Mouse (Mus musculus) heart, adult 2 months (tissue): ENCODE data around the gene Nrxn3. TPM values are rescaled to one million over a fixed set of nuclear protein-coding genes. Genes with fewer than 3 reads are reported as not detected.

Experiments used
- DNase-seq, 2 experiments: peaks; one replicate each; pipeline ENCODE4 v3.0.0; 2021
- H3K27ac ChIP-seq: fragments of 200-600 bp; 2 replicates; pipeline ENCODE4 v1.8.1; 2022
- H3K27me3 ChIP-seq: fragments of 200-500 bp; 2 replicates; pipeline ENCODE4 v1.6.1; 2012; ENCODE audit warnings: mild to moderate bottlenecking, low read length, inconsistent platforms, mixed read lengths; ENCODE audit not compliant: control insufficient read depth, insufficient read depth
- H3K36me3 ChIP-seq: fragments of 200-500 bp; 2 replicates; pipeline ENCODE4 v1.6.1; 2012; ENCODE audit warnings: low read length, inconsistent platforms; ENCODE audit not compliant: control insufficient read depth, insufficient read depth
- H3K4me1 ChIP-seq: fragments of 200-500 bp; 2 replicates; pipeline ENCODE4 v1.6.1; 2011; ENCODE audit warnings: low read length; ENCODE audit not compliant: control insufficient read depth, insufficient read depth
- H3K4me3 ChIP-seq: fragments of 200-600 bp; 2 replicates; pipeline ENCODE4 v1.8.1; 2022
- H3K79me2 ChIP-seq: fragments of 200-500 bp; replicated peaks from 2 replicates; pipeline ENCODE4 v1.6.1; 2012; ENCODE audit warnings: mild to moderate bottlenecking, inconsistent platforms, low read length, moderate library complexity, mixed read lengths; ENCODE audit not compliant: control insufficient read depth, insufficient read depth
- H3K9ac ChIP-seq: fragments of 200-500 bp; 2 replicates; pipeline ENCODE4 v1.6.1; 2012; ENCODE audit warnings: low read depth, mild to moderate bottlenecking, control low read depth, inconsistent platforms, low read length, mixed read lengths
- CTCF ChIP-seq: fragments of 200-600 bp; IDR thresholded peaks from 2 replicates; pipeline ENCODE4 v1.8.1; 2022; ENCODE audit warnings: antibody characterized with exemption, mild to moderate bottlenecking, moderate library complexity
- EP300 ChIP-seq: fragments of 200-500 bp; IDR thresholded peaks from 2 replicates; pipeline ENCODE4 v1.6.1; 2011; ENCODE audit warnings: low read depth, low read length, control low read depth; ENCODE audit not compliant: insufficient read depth
- POLR2A ChIP-seq: fragments of 200-500 bp; IDR thresholded peaks from 2 replicates; pipeline ENCODE4 v1.6.1; 2011; ENCODE audit warnings: mild to moderate bottlenecking, low read depth, low read length, control low read depth; ENCODE audit not compliant: insufficient read depth
- WGBS: fragments of 180-500 bp; shearing (Covaris S2); methylation state at CpG from one replicate; pipeline ENCODE4 v1.1.7; 2018; 5-methylcytosine and 5-hydroxymethylcytosine counted together
- intact Hi-C: fragments of 180-260 bp; cut with DNase I; formaldehyde crosslinking; loops from one replicate; pipeline ENCODE4 v1.15.1; 2025
- polyA plus RNA-seq: library from polyadenylated mRNA; depleted of rRNA; stranded (reverse); fragments of >200 nt; gene quantifications from 2 replicates; pipeline ENCODE4 v1.2.3, GENCODE M21; 2012
- total RNA-seq, 2 experiments: library from RNA; stranded (reverse); gene quantifications; 2 replicates each; pipeline ENCODE4 v1.2.3; 2021

Gene Nrxn3
- total and polyA plus RNA-seq, 3 experiments, result 0.18 to 0.31 TPM; not detected in 1

DNA sequence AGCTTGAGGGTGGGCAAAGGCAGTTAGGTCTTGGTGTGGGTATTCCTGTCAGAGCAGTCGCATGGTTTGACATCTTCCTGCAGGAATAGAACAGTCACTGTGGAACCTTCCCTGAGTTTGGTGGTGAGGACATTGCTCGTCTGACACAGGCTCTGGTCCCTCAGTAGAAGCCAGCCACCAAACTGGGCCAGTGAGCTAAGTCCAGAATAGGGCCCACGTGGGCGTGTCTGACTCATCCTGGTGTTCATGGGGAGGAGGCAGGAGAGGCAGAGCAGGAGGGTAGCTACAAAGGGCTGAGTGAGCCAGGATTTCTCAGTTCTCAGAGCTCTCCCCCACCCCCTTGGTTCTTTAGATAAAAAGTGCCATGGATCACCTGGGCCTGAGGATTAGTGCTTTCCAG is 15.9 kb downstream of the Nrxn3 start:
- TF ChIP-seq CTCF (no peak), POLR2A (no peak)
- DNase-seq, result no peak
- intact Hi-C loops, result no loop called here
- Histone ChIP-seq H3K36me3 (no peaks in the 10 kb centered on the region), H3K9ac (no peak overlapping the region), H3K79me2 (no peaks in the 10 kb centered on the region), H3K27ac (no peak overlapping the region), H3K4me3 (no peak overlapping the region), H3K4me1 (no peaks in the 10 kb centered on the region), H3K27me3 (0 out of 2 replicates have a peak, but pooled peaks cover 2% of the 10 kb centered on the region)
- WGBS, result 51% methylated on average over 4 of the region's 4 CpGs

DNA sequence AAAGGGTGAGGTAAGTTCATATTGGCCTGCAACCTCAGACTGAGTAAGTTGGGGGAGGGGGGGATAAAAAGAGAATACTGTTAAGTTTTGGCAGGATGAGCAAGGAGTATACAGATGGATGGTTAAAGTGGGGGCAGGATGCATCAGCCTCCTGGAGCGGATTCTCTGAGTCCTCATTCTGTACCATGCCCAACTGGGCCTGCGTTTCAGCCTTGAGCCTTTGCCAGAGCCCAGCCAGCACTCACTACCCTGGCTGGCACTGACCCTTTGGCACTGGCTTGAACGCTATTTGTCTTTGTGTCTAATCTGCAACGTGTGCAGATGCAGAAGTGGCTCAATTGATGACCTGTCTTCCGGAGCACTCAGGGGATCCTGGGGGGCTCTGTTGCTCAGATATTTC is 24.1 kb downstream of the Nrxn3 start:
- 66% methylated on average over 5 of the region's 5 CpGs for WGBS
- intact Hi-C loops, result no loop called here
- TF ChIP-seq POLR2A, result no peak
- no peak for TF ChIP-seq CTCF
- TF ChIP-seq EP300, result no peak

DNA sequence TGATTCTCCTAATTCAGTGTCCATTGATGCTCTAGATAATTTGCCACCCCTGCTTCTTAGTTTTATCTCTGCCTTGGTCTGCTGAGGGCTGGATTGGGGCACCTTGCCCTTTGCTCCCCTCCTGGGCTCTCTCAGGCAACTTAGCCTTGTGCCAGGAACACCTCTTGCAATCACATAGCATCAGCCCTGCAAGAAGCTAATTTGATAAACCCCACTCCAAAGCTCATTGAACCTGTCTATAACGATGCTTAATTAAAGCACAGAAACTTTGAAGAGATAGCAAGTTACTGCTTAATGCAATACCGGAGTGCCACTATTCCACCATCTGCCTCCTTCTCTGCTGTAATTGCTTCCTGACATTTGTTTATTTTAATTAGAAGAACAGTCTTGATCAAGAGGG is 42.1 kb downstream of the Nrxn3 start:
- 72% methylated on average over 2 of the region's 2 CpGs for WGBS
- intact Hi-C loops, result no loop called here
- DNase-seq, result no peak
- H3K4me3 ChIP-seq, result no peak overlapping the region
- no peaks in the 10 kb centered on the region for H3K36me3 ChIP-seq
- H3K27ac ChIP-seq, result no peak overlapping the region
- no peaks in the 10 kb centered on the region for H3K79me2 ChIP-seq
- H3K27me3 ChIP-seq, result no peaks in the 10 kb centered on the region
- no peaks in the 10 kb centered on the region for H3K4me1 ChIP-seq
- no peak overlapping the region for H3K9ac ChIP-seq
- no peak for TF ChIP-seq CTCF
- no peak for TF ChIP-seq POLR2A
- no peak for TF ChIP-seq EP300

More for the DNA sequence above, 24.1 kb downstream of the Nrxn3 start:
- Histone ChIP-seq H3K36me3 (no peaks in the 10 kb centered on the region), H3K79me2 (no peaks in the 10 kb centered on the region), H3K27ac (no peak overlapping the region), H3K9ac (no peak overlapping the region), H3K27me3 (no peaks in the 10 kb centered on the region), H3K4me3 (no peak overlapping the region), H3K4me1 (no peaks in the 10 kb centered on the region)
- no peak for DNase-seq

DNA sequence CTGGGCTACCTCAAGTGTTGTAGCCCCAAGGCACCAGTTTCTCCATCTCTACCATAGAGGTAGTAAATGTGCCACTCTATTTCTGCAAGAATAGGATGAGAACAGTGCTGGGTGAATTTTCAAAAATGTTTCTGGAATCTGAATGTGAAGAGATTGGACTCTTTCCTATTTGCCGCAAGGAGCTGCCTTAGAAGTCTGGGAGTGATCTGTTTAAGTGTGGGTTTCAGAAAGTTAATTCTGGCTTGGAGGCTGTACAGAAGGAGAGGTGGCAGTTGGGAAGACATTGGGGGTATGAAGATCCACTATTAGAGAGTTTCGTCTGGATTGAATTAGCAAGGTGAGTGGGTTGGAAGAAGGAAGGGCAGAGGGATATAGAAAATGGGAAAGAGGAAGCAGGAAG is 52.0 kb downstream of the Nrxn3 start:
- no peaks in the 10 kb centered on the region for H3K36me3 ChIP-seq
- WGBS, result 82% methylated on average over 2 of the region's 2 CpGs
- DNase-seq, result no peak
- H3K4me1 ChIP-seq, result no peaks in the 10 kb centered on the region
- no peaks in the 10 kb centered on the region for H3K79me2 ChIP-seq
- intact Hi-C loops, result no loop called here
- no peaks in the 10 kb centered on the region for H3K27me3 ChIP-seq
- no peak overlapping the region for H3K4me3 ChIP-seq
- no peak overlapping the region for H3K9ac ChIP-seq
- no peak for TF ChIP-seq CTCF
- TF ChIP-seq EP300, result no peak
- no peak for TF ChIP-seq POLR2A
- no peak overlapping the region for H3K27ac ChIP-seq

DNA sequence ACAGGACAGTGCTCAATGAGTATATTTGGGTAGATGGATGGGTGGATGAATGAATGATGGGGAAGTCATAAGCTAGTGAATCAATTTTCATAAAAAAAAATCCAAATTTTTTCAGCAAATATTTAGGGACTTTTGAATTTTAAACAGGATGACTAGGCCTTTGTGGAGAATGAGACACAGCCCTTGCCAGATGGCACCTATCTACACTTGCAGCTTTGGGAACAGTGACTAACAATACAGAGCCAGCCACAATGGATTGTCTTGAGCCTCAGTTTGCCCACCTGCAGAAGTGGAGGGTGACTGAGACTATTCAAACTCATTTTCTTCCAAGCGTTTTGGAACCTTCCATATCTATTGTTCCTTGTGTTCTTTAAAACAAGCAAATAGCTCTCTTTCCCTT is 55.4 kb downstream of the Nrxn3 start:
- 68% methylated on average over 1 of the region's 1 CpGs for WGBS

DNA sequence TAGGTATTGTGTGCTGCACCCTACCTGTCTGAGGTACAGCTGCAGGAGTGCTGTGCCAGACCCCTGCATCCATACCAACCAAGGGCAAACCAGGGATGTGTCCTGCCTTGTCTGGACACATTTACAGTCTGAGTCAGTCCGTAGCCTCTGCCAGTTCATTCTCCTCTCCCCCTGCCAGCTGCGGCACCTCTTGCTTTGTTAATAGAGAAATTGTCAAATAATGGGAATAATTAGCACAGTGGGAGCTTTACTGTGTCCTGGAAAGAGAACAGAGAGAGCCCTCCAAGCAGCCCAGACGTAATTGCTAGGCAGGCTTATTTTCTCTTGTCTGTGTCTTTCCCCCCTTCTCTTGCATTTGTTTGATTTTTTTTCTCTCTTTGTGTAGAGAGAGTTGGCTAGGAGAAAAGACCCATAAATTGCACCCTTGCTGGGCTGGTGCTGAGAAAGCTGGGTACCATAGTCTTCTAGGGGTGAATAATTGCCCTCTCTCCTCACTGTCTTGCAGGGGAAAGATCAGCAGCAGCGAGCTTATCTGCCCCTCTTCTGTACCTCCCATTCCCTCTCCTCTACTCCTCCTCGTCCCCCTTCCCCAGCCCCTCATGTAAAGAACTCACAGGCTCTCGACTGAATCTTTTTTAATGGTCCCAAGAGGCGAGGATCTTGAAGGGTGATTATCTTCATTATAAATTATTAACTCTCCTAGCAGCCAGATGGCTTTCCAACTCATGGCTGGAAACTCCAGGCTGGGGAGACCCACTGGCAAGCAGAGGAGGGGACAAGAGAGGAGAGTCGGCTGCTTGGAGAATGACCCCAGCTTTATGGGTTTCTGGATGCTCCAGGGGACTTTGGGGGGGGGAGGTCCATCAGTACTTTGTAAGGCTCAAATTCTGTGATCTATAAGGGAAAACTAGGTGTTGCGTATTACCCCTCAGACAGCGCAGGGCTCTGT is 61.8 kb downstream of the Nrxn3 start:
- H3K36me3 ChIP-seq, result no peaks in the 10 kb centered on the region
- H3K79me2 ChIP-seq, result no peaks in the 10 kb centered on the region
- no peak overlapping the region for H3K4me3 ChIP-seq
- WGBS, result 57% methylated on average over 10 of the region's 10 CpGs
- no peak for DNase-seq
- no peaks in the 10 kb centered on the region for H3K27me3 ChIP-seq
- intact Hi-C loops, result no loop called here
- no peaks in the 10 kb centered on the region for H3K4me1 ChIP-seq
- no peak overlapping the region for H3K9ac ChIP-seq
- TF ChIP-seq CTCF (no peak), POLR2A (no peak), EP300 (no peak)
- no peak overlapping the region for H3K27ac ChIP-seq

More for the DNA sequence above, 55.4 kb downstream of the Nrxn3 start:
- no peak for DNase-seq
- Histone ChIP-seq H3K27me3 (no peaks in the 10 kb centered on the region), H3K4me1 (no peaks in the 10 kb centered on the region), H3K9ac (no peak overlapping the region), H3K79me2 (no peaks in the 10 kb centered on the region), H3K27ac (no peak overlapping the region), H3K4me3 (no peak overlapping the region), H3K36me3 (no peaks in the 10 kb centered on the region)
- TF ChIP-seq POLR2A (no peak), EP300 (no peak), CTCF (no peak)
- intact Hi-C loops, result no loop called here
